Mouse (Mus musculus) liver, embryonic 11.5 days (tissue): ENCODE results near the gene Ntrk3. TPM values are rescaled to one million over a fixed set of nuclear protein-coding genes. Genes with fewer than 3 reads are reported as not detected.

Experiments used
- ATAC-seq: fragments of 200-750 bp; cut with Nextera tagmentation; replicated peaks from 2 replicates; pipeline ENCODE4 v1.8.0; 2017; ENCODE audit warnings: moderate number of reproducible peaks, mild to moderate bottlenecking, moderate TSS enrichment, moderate library complexity; ENCODE audit not compliant: low FRiP score
- DNase-seq: peaks from one replicate; pipeline ENCODE4 v3.0.0-alpha.2; 2017; ENCODE audit warnings: low spot score
- H3K27ac ChIP-seq: fragments of 300-500 bp; sonication (generic); 2 replicates; pipeline ENCODE4 v1.5.1; 2014; ENCODE audit warnings: mild to moderate bottlenecking, low read depth, low read length, control low read depth
- H3K27me3 ChIP-seq: fragments of 300-500 bp; sonication (generic); replicated peaks from 2 replicates; pipeline ENCODE4 v1.6.1; 2014; ENCODE audit warnings: low read length, mixed read lengths; ENCODE audit not compliant: control insufficient read depth, insufficient read depth
- H3K36me3 ChIP-seq: fragments of 300-500 bp; sonication (generic); 2 replicates; pipeline ENCODE4 v1.6.1; 2014; ENCODE audit warnings: mild to moderate bottlenecking, low read length, moderate library complexity, mixed read lengths; ENCODE audit not compliant: control insufficient read depth, insufficient read depth
- H3K4me1 ChIP-seq: fragments of 300-500 bp; sonication (generic); replicated peaks from 2 replicates; pipeline ENCODE4 v1.6.1; 2014; ENCODE audit warnings: low read length, mixed read lengths; ENCODE audit not compliant: control insufficient read depth, insufficient read depth
- H3K4me2 ChIP-seq: fragments of 300-500 bp; sonication (generic); 2 replicates; pipeline ENCODE4 v1.6.1; 2014; ENCODE audit warnings: mild to moderate bottlenecking, control low read depth, moderate library complexity
- H3K4me3 ChIP-seq: fragments of 300-500 bp; sonication (generic); 2 replicates; pipeline ENCODE4 v1.5.1; 2014; ENCODE audit warnings: low read depth, low read length, control low read depth
- H3K9ac ChIP-seq: fragments of 300-500 bp; sonication (generic); 2 replicates; pipeline ENCODE4 v1.6.1; 2014; ENCODE audit warnings: low read depth, low read length, control low read depth
- H3K9me3 ChIP-seq: fragments of 300-500 bp; sonication (generic); 2 replicates; pipeline ENCODE4 v1.6.1; 2016; ENCODE audit warnings: low read length, inconsistent platforms, mixed read lengths; ENCODE audit not compliant: control insufficient read depth
- WGBS: fragments of 180-500 bp; shearing (Covaris S2); extraction: QIAGEN DNeasy Blood & Tissue Kit; methylation state at CpG from one replicate; pipeline ENCODE4 v1.1.7; 2014; 5-methylcytosine and 5-hydroxymethylcytosine counted together
- polyA plus RNA-seq: library from polyadenylated mRNA; unstranded; fragments of >200 nt; fragmentation: Nextera tagmentation; extraction: Ambion mirVana; gene quantifications from 2 replicates; pipeline ENCODE4 v1.2.1, GENCODE M21; 2014

The Ntrk3 gene
- polyA plus RNA-seq, 1 experiment from 2014 or later: 2.3 TPM

- WGBS: 75% methylated on average over 5 of the region's 5 CpGs
- Histone ChIP-seq H3K36me3 (no peaks in the 10 kb centered on the region), H3K9ac (no peak overlapping the region), H3K4me1 (no peaks in the 10 kb centered on the region), H3K4me2 (no peak overlapping the region), H3K9me3 (no peaks in the 10 kb centered on the region), H3K4me3 (no peak overlapping the region), H3K27me3 (no peaks in the 10 kb centered on the region), H3K27ac (no peak overlapping the region)
- DNase-seq: no peak
- ATAC-seq: no peak
These were observed 218.9 kb downstream of the Ntrk3 start for GRCm38 (mm10) chr7:78518760-78519363.

GRCm38 (mm10) chr7:78515042-78515609, 222.7 kb downstream of the Ntrk3 start:
- H3K27me3 ChIP-seq: no peaks in the 10 kb centered on the region
- ATAC-seq (no peak), DNase-seq (no peak)
- no peak overlapping the region for H3K9ac ChIP-seq
- no peak overlapping the region for H3K4me2 ChIP-seq
- H3K9me3 ChIP-seq: no peaks in the 10 kb centered on the region
- no peaks in the 10 kb centered on the region for H3K4me1 ChIP-seq
- H3K27ac ChIP-seq: no peak overlapping the region
- WGBS: 62% methylated on average over 7 of the region's 7 CpGs
- no peak overlapping the region for H3K4me3 ChIP-seq
- H3K36me3 ChIP-seq: no peaks in the 10 kb centered on the region

GRCm38 (mm10) chr7:78507032-78507611, 230.7 kb downstream of the Ntrk3 start:
- Histone ChIP-seq H3K27me3 (no peaks in the 10 kb centered on the region), H3K4me2 (no peak overlapping the region), H3K9ac (no peak overlapping the region), H3K36me3 (no peaks in the 10 kb centered on the region), H3K4me1 (no peaks in the 10 kb centered on the region), H3K4me3 (no peak overlapping the region), H3K9me3 (no peaks in the 10 kb centered on the region), H3K27ac (no peak overlapping the region)
- WGBS: 85% methylated on average over 2 of the region's 2 CpGs
- ATAC-seq (no peak), DNase-seq (no peak)

GRCm38 (mm10) chr7:78500863-78501262, 236.9 kb downstream of the Ntrk3 start:
- Histone ChIP-seq H3K27me3 (no peaks in the 10 kb centered on the region), H3K4me1 (no peaks in the 10 kb centered on the region), H3K27ac (no peak overlapping the region), H3K9me3 (no peaks in the 10 kb centered on the region), H3K36me3 (no peaks in the 10 kb centered on the region), H3K9ac (no peak overlapping the region), H3K4me3 (no peak overlapping the region), H3K4me2 (no peak overlapping the region)
- WGBS: 83% methylated on average over 5 of the region's 5 CpGs
- DNase-seq (no peak), ATAC-seq (no peak)

- ATAC-seq (no peak), DNase-seq (no peak)
- H3K9ac ChIP-seq: no peak overlapping the region
- H3K4me3 ChIP-seq: no peak overlapping the region
- no peaks in the 10 kb centered on the region for H3K36me3 ChIP-seq
- no peaks in the 10 kb centered on the region for H3K27me3 ChIP-seq
- H3K9me3 ChIP-seq: no peaks in the 10 kb centered on the region
- no peaks in the 10 kb centered on the region for H3K4me1 ChIP-seq
- H3K27ac ChIP-seq: no peak overlapping the region
- 73% methylated on average over 1 of the region's 1 CpGs for WGBS
- H3K4me2 ChIP-seq: no peak overlapping the region
These were observed 237.8 kb downstream of the Ntrk3 start for GRCm38 (mm10) chr7:78499970-78500369.

- no peak overlapping the region for H3K4me3 ChIP-seq
- 74% methylated on average over 4 of the region's 4 CpGs for WGBS
- no peaks in the 10 kb centered on the region for H3K4me1 ChIP-seq
- H3K27me3 ChIP-seq: no peaks in the 10 kb centered on the region
- no peak overlapping the region for H3K4me2 ChIP-seq
- no peaks in the 10 kb centered on the region for H3K36me3 ChIP-seq
- H3K9ac ChIP-seq: no peak overlapping the region
- H3K9me3 ChIP-seq: no peaks in the 10 kb centered on the region
- no peak overlapping the region for H3K27ac ChIP-seq
- ATAC-seq (no peak), DNase-seq (no peak)
These were observed 239.5 kb downstream of the Ntrk3 start for GRCm38 (mm10) chr7:78498356-78498755.

GRCm38 (mm10) chr7:78497819-78498218, 240.0 kb downstream of the Ntrk3 start:
- DNase-seq: no peak
- no peak overlapping the region for H3K4me3 ChIP-seq
- ATAC-seq: no peak
- no peak overlapping the region for H3K4me2 ChIP-seq
- no peaks in the 10 kb centered on the region for H3K9me3 ChIP-seq
- no peak overlapping the region for H3K9ac ChIP-seq
- no peaks in the 10 kb centered on the region for H3K36me3 ChIP-seq
- H3K4me1 ChIP-seq: no peaks in the 10 kb centered on the region
- no peak overlapping the region for H3K27ac ChIP-seq
- 42% methylated on average over 7 of the region's 7 CpGs for WGBS
- no peaks in the 10 kb centered on the region for H3K27me3 ChIP-seq

- DNase-seq (no peak), ATAC-seq (no peak)
- Histone ChIP-seq H3K36me3 (no peaks in the 10 kb centered on the region), H3K27me3 (no peaks in the 10 kb centered on the region), H3K9ac (no peak overlapping the region), H3K4me2 (no peak overlapping the region), H3K4me1 (no peaks in the 10 kb centered on the region), H3K9me3 (no peaks in the 10 kb centered on the region), H3K27ac (no peak overlapping the region), H3K4me3 (no peak overlapping the region)
- 79% methylated on average over 7 of the region's 7 CpGs for WGBS
These were observed 244.2 kb downstream of the Ntrk3 start for GRCm38 (mm10) chr7:78493591-78493990.

- no peak overlapping the region for H3K27ac ChIP-seq
- no peaks in the 10 kb centered on the region for H3K4me1 ChIP-seq
- no peaks in the 10 kb centered on the region for H3K36me3 ChIP-seq
- DNase-seq: no peak
- no peak for ATAC-seq
- H3K4me2 ChIP-seq: no peak overlapping the region
- no peaks in the 10 kb centered on the region for H3K27me3 ChIP-seq
- H3K9ac ChIP-seq: no peak overlapping the region
- WGBS: 54% methylated on average over 7 of the region's 7 CpGs
- H3K9me3 ChIP-seq: no peaks in the 10 kb centered on the region
- H3K4me3 ChIP-seq: no peak overlapping the region
These were observed 246.6 kb downstream of the Ntrk3 start for GRCm38 (mm10) chr7:78491176-78491575.
